Mouse (Mus musculus): ENCODE measurements around the gene Hist1h1d.

- no peak for TF ChIP-seq CTCF (IDR thresholded peaks at IDR 0.05; ENCODE audit: borderline replicate concordance, control insufficient read depth, extremely low read depth, insufficient read depth, low read length, poor library complexity)
- TF ChIP-seq POLR2A (IDR thresholded peaks at IDR 0.05; ENCODE audit: control insufficient read depth, extremely low read depth, insufficient read depth, low read length, poor library complexity): no peak
Measured at GRCm38 (mm10) chr13:23593051-23593770, 40.1 kb downstream of the Hist1h1d start.

All from thymus, adult 2 months (tissue).